Comparison of ENCODE assay signal across 10 mouse cellular contexts in genomic region chr7:58743362-58744320, GRCm38 (mm10).
DNase-seq lines count a peak whose midpoint lies in the region; ATAC-seq and TF ChIP-seq lines count a peak whose summit lies in the region.
"Had no signal": no experiment of that assay in that cellular context is flagged by ENCODE, and none has a peak within 500 bp of the region (broad histone marks: within the 10 kb centered on the region; RNA-seq: fewer than 3 reads in every experiment).

No protein-coding gene starts in this region.

- peak; percentile 69 for TF ChIP-seq CTCF in kidney, postnatal 0 days (IDR thresholded peaks at IDR 0.05; ENCODE audit: low read depth)
- peak; percentile 31; the same call in 1 of the 2 replicates for TF ChIP-seq CTCF in cortical plate, adult 2 months (IDR thresholded peaks at IDR 0.05; ENCODE audit: extremely low read depth, insufficient read depth, low read length)

- H3K27ac ChIP-seq in kidney, postnatal 0 days: no peak overlapping the region
- H3K27ac ChIP-seq in cortical plate, adult 2 months (ENCODE audit: insufficient read depth, low read length): no peak overlapping the region
- H3K27ac ChIP-seq: hindbrain, embryonic 14.5 days had no signal

- WGBS in kidney, postnatal 0 days: 41% methylated on average over 4 of the region's 4 CpGs

- ATAC-seq in kidney, postnatal 0 days (replicated peaks; ENCODE audit: low FRiP score, low read depth): peak; percentile 71; the same call in 1 of the 2 replicates
- ATAC-seq in monocyte, adult 5-6 weeks (replicated peaks; ENCODE audit: insufficient number of reproducible peaks, low FRiP score, low TSS enrichment, poor library complexity, severe bottlenecking): no peak

- H3K4me1 ChIP-seq in kidney, postnatal 0 days (replicated peaks; ENCODE audit: insufficient read depth, low read length): no peaks in the 10 kb centered on the region
- peaks cover 1% of the 10 kb centered on the region; the same call in 1 of the 2 replicates for H3K4me1 ChIP-seq in cortical plate, adult 2 months (ENCODE audit: control insufficient read depth, insufficient read depth, low read length)

- H3K36me3 ChIP-seq in kidney, postnatal 0 days (ENCODE audit: insufficient read depth, low read length): no peaks in the 10 kb centered on the region

- H3K9ac ChIP-seq in kidney, postnatal 0 days (ENCODE audit: low read depth, low read length): no peak overlapping the region
- H3K9ac ChIP-seq: hindbrain, embryonic 14.5 days had no signal

- H3K4me2 ChIP-seq in kidney, postnatal 0 days (ENCODE audit: low read length): no peak overlapping the region
- H3K4me2 ChIP-seq: hindbrain, embryonic 14.5 days had no signal

- no peak overlapping the region for H3K4me3 ChIP-seq in kidney, postnatal 0 days (replicated peaks; ENCODE audit: low read depth, low read length)
- no peak overlapping the region for H3K4me3 ChIP-seq in cortical plate, adult 2 months (ENCODE audit: insufficient read depth, low read length)

- no peaks in the 10 kb centered on the region for H3K27me3 ChIP-seq in kidney, postnatal 0 days (ENCODE audit: insufficient read depth, low read length)
- H3K27me3 ChIP-seq: CH12.LX had no signal

- TF ChIP-seq POLR2A in cortical plate, adult 2 months (IDR thresholded peaks at IDR 0.05; ENCODE audit: extremely low read depth, insufficient read depth, low read length): no peak

- peak; percentile 21 for DNase-seq in embryo, embryonic 10 days (ENCODE audit: low spot score)
- DNase-seq in embryo, embryonic 9.5 days (ENCODE audit: extremely low spot score): no peak
- DNase-seq in kidney, postnatal 0 days (ENCODE audit: low spot score): peak; percentile 81
- no peak for DNase-seq in kidney, adult 8-10 months
- DNase-seq in 3T3-L1 (ENCODE audit: low read depth, low spot score): peak; percentile 67
- DNase-seq in spleen, adult 12 weeks (ENCODE audit: low spot score): no peak

- no peaks in the 10 kb centered on the region for H3K9me3 ChIP-seq in kidney, postnatal 0 days (replicated peaks; ENCODE audit: low read length)

Comparison
In these comparisons a context has a peak if more than half of its experiments do, and no peak if none do; other contexts are left out.
1. DNase-seq: peak in embryo, embryonic 10 days (single experiment), kidney, postnatal 0 days (single experiment) and 3T3-L1 (single experiment); none in embryo, embryonic 9.5 days (single experiment), kidney, adult 8-10 months (0 of 2) and spleen, adult 12 weeks (single experiment).